Mouse (Mus musculus) intestine, embryonic 16.5 days (tissue): ENCODE measurements at regions not wholly inside any gene's neighbourhood (a gene's known extent, or its start where the extent isn't known, plus 50 kb on each side); places are given as distances from the start of the nearest gene placed in this dataset.

ENCODE experiments used
- ATAC-seq: fragments of 200-750 bp; cut with Nextera tagmentation; 2 replicates; pipeline ENCODE4 v1.8.0; 2017; ENCODE audit warnings: moderate TSS enrichment, moderate library complexity
- H3K27ac ChIP-seq: fragments of 300-500 bp; sonication (generic); 2 replicates; pipeline ENCODE4 v1.5.1; 2014; ENCODE audit warnings: mild to moderate bottlenecking, low read length
- H3K27me3 ChIP-seq: fragments of 300-500 bp; sonication (generic); replicated peaks from 2 replicates; pipeline ENCODE4 v1.6.1; 2014; ENCODE audit warnings: low read length, control low read depth, mixed read lengths; ENCODE audit not compliant: control insufficient read depth, insufficient read depth
- H3K36me3 ChIP-seq: fragments of 300-500 bp; sonication (generic); 2 replicates; pipeline ENCODE4 v1.6.1; 2014; ENCODE audit warnings: low read length, control low read depth; ENCODE audit not compliant: control insufficient read depth, insufficient read depth
- H3K4me1 ChIP-seq: fragments of 300-500 bp; sonication (generic); 2 replicates; pipeline ENCODE4 v1.6.1; 2014; ENCODE audit warnings: low read length, control low read depth, mixed read lengths; ENCODE audit not compliant: control insufficient read depth, insufficient read depth
- H3K4me2 ChIP-seq: fragments of 300-500 bp; sonication (generic); 2 replicates; pipeline ENCODE4 v1.6.1; 2014; ENCODE audit warnings: low read depth, low read length, control low read depth
- H3K4me3 ChIP-seq: fragments of 300-500 bp; sonication (generic); 2 replicates; pipeline ENCODE4 v1.5.1; 2014; ENCODE audit warnings: mild to moderate bottlenecking, low read length
- H3K9ac ChIP-seq: fragments of 300-500 bp; sonication (generic); 2 replicates; pipeline ENCODE4 v1.6.1; 2014; ENCODE audit warnings: low read depth, low read length
- H3K9me3 ChIP-seq: fragments of 300-500 bp; sonication (generic); 2 replicates; pipeline ENCODE4 v1.6.1; 2016; ENCODE audit warnings: low read length, control low read depth; ENCODE audit not compliant: control insufficient read depth
- WGBS: fragments of 180-500 bp; shearing (Covaris S2); extraction: QIAGEN DNeasy Blood & Tissue Kit; methylation state at CpG from one replicate; pipeline ENCODE4 v1.1.7; 2014; 5-methylcytosine and 5-hydroxymethylcytosine counted together

DNA sequence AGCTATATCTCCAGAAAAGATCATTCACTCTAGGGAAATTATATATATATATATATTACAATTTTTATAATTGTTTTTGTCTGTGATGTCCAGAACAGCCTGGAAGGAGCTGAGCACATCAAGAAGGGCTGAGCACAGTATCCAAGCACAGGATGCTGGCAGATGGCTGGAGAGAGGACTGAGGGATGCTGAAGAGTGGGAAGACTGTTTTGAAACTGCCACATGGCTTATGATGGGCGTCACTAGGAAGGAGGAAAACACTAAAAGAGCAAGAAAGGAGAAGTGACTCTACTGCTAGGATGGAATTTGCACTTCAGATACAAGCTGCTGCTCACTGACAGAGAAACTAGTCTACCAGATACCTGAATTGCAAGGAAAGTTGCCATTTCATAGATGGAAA is 50.4 kb upstream of the Atg10 start:
- no peak for ATAC-seq
- Histone ChIP-seq H3K27me3 (no peaks in the 10 kb centered on the region), H3K9me3 (no peaks in the 10 kb centered on the region), H3K4me1 (no peaks in the 10 kb centered on the region), H3K27ac (no peak overlapping the region), H3K36me3 (no peaks in the 10 kb centered on the region), H3K9ac (no peak overlapping the region), H3K4me2 (no peak overlapping the region), H3K4me3 (no peak overlapping the region)
- WGBS: 70% methylated on average over 1 of the region's 1 CpGs

DNA sequence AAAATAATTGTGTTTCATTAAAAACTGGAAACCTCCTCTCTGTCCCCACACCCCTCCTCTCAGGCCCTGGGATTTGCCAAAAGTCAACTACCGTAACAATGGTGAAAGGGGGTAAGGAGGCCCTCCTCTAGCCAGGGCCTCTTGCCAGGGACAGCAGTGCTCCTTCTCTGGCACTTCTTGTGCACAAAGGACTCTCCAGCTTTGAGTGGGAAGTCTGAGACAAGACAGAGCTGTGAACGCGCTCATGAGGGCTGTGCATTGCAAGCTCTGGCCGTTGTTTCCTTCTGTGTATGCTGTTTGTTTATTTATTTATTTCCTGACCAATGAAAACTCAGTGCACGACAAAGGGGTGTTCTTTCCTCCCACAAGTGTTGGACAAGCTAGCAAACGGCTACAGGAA is 50.8 kb upstream of the Atg10 start:
- Histone ChIP-seq H3K27ac (no peak overlapping the region), H3K4me1 (no peaks in the 10 kb centered on the region), H3K9ac (no peak overlapping the region), H3K36me3 (no peaks in the 10 kb centered on the region), H3K27me3 (no peaks in the 10 kb centered on the region), H3K9me3 (no peaks in the 10 kb centered on the region), H3K4me2 (no peak overlapping the region), H3K4me3 (no peak overlapping the region)
- WGBS: 61% methylated on average over 6 of the region's 6 CpGs
- no peak for ATAC-seq

DNA sequence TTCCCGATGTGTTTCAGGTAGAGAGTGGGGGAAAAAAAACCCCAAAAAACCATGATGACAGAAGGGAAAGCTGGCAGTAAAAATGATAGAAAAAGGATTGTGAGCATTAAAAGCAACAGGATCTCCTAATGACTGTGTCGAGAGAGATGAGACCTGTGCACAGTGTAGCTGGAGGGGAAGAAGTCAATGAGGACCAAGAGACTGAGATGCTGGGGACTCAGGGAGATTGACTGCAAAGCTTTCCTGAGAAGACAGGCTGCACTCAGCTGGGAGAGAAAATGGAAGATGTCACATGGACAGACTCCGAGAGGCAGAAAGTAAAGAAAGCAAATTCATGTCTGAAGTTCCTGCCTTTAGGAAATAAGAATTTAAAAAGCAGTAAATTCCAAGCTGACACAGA is 55.7 kb upstream of the Atg10 start:
- Histone ChIP-seq H3K4me3 (no peak overlapping the region), H3K27ac (no peak overlapping the region), H3K9ac (no peak overlapping the region), H3K9me3 (no peaks in the 10 kb centered on the region), H3K36me3 (no peaks in the 10 kb centered on the region), H3K27me3 (no peaks in the 10 kb centered on the region), H3K4me2 (no peak overlapping the region), H3K4me1 (no peaks in the 10 kb centered on the region)
- 73% methylated on average over 3 of the region's 3 CpGs for WGBS
- ATAC-seq: no peak

- Histone ChIP-seq H3K9me3 (peaks cover 2% of the 10 kb centered on the region; the same call in 1 of the 2 replicates), H3K4me3 (no peak overlapping the region), H3K4me1 (no peaks in the 10 kb centered on the region), H3K9ac (no peak overlapping the region), H3K4me2 (no peak overlapping the region), H3K36me3 (no peaks in the 10 kb centered on the region), H3K27me3 (no peaks in the 10 kb centered on the region), H3K27ac (no peak overlapping the region)
- no peak for ATAC-seq
- WGBS: 76% methylated on average over 7 of the region's 7 CpGs
Measured at GRCm38 (mm10) chr13:91295552-91296170, 71.9 kb upstream of the Atg10 start.

DNA sequence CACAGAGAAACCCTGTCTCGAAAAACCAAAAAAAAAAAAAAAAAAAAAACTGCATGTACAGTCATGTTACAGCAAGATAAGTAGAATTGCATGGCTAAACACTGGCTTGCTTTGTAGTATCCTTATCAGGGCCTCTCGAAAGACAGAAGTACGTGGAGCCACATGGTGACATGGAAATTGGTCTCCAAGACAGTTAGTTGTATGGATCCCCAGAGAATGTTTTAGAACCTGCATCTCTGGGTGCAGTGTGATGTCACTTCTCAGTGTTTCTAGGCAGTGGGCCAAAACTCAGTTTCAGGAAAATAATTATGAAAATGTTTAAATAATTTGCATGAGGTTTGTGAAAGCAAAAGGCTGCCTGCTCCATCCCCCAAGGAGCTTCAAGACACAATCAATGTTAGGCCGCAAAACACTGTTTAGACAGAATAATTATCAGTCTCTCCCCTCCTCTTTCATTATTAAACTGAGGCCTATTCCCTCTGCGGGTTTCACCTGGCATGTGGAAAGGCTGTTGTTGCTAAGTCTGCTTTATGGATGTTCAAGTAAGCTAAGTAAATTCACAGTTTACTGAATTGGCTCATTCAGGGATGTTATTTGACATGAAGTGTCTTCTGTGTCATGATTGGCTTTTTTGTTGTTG is 72.9 kb upstream of the Atg10 start:
- H3K9ac ChIP-seq: no peak overlapping the region
- no peaks in the 10 kb centered on the region for H3K27me3 ChIP-seq
- no peaks in the 10 kb centered on the region for H3K36me3 ChIP-seq
- 79% methylated on average over 5 of the region's 5 CpGs for WGBS
- H3K4me2 ChIP-seq: no peak overlapping the region
- H3K27ac ChIP-seq: no peak overlapping the region
- no peak overlapping the region for H3K4me3 ChIP-seq
- no peak for ATAC-seq
- H3K9me3 ChIP-seq: peaks cover 2% of the 10 kb centered on the region; the same call in 1 of the 2 replicates
- no peaks in the 10 kb centered on the region for H3K4me1 ChIP-seq

DNA sequence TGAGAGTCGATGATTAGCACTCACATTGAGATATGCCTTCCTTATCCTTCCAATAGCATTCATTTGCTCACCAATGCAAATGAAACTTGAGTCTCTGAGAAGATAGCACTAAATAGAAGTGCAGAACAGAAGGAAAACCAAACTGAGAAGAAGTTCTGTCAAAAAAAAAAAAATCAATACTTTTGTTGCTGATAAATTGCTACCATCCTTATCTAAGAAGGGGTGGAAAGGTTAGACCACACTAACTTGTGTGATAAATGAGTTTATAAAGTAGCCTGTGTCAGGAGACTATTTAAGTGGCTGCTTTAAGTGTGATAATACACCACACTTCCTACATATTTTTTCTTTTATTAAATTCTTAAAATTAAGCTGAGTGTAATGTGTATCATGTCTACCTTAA is 78.1 kb upstream of the Atg10 start:
- 73% methylated on average over 1 of the region's 1 CpGs for WGBS
- H3K27ac ChIP-seq: no peak overlapping the region
- H3K27me3 ChIP-seq: no peaks in the 10 kb centered on the region
- no peaks in the 10 kb centered on the region for H3K9me3 ChIP-seq
- H3K4me2 ChIP-seq: no peak overlapping the region
- no peaks in the 10 kb centered on the region for H3K4me1 ChIP-seq
- no peak for ATAC-seq
- no peaks in the 10 kb centered on the region for H3K36me3 ChIP-seq
- H3K4me3 ChIP-seq: no peak overlapping the region
- no peak overlapping the region for H3K9ac ChIP-seq

- H3K4me3 ChIP-seq: no peak overlapping the region
- H3K36me3 ChIP-seq: no peaks in the 10 kb centered on the region
- no peak for ATAC-seq
- no peak overlapping the region for H3K27ac ChIP-seq
- H3K27me3 ChIP-seq: no peaks in the 10 kb centered on the region
- H3K9me3 ChIP-seq: no peaks in the 10 kb centered on the region
- H3K9ac ChIP-seq: no peak overlapping the region
- 61% methylated on average over 6 of the region's 6 CpGs for WGBS
- no peak overlapping the region for H3K4me2 ChIP-seq
- no peaks in the 10 kb centered on the region for H3K4me1 ChIP-seq
Measured at GRCm38 (mm10) chr13:91305697-91306405, 82.1 kb upstream of the Atg10 start.

GRCm38 (mm10) chr13:91306545-91306944 is 82.8 kb upstream of the Atg10 start:
- H3K4me2 ChIP-seq: no peak overlapping the region
- H3K27ac ChIP-seq: no peak overlapping the region
- 72% methylated on average over 4 of the region's 4 CpGs for WGBS
- H3K27me3 ChIP-seq: no peaks in the 10 kb centered on the region
- no peaks in the 10 kb centered on the region for H3K4me1 ChIP-seq
- H3K4me3 ChIP-seq: no peak overlapping the region
- no peaks in the 10 kb centered on the region for H3K9me3 ChIP-seq
- H3K9ac ChIP-seq: no peak overlapping the region
- H3K36me3 ChIP-seq: no peaks in the 10 kb centered on the region
- no peak for ATAC-seq

- ATAC-seq: peak; percentile 21; the same call in 1 of the 2 replicates
- H3K27ac ChIP-seq: no peak overlapping the region
- no peaks in the 10 kb centered on the region for H3K9me3 ChIP-seq
- WGBS: 76% methylated on average over 5 of the region's 5 CpGs
- no peak overlapping the region for H3K4me3 ChIP-seq
- no peaks in the 10 kb centered on the region for H3K4me1 ChIP-seq
- H3K27me3 ChIP-seq: no peaks in the 10 kb centered on the region
- H3K36me3 ChIP-seq: no peaks in the 10 kb centered on the region
- H3K9ac ChIP-seq: no peak overlapping the region
- H3K4me2 ChIP-seq: no peak overlapping the region
Measured at GRCm38 (mm10) chr13:91312905-91313571, 89.3 kb upstream of the Atg10 start.
